Mouse (Mus musculus) layer of hippocampus, adult 11-12 months (tissue): ENCODE results near the gene Ttll9.

ENCODE experiments used
- DNase-seq: peaks from one replicate; pipeline ENCODE4 v3.0.0; 2022; ENCODE audit warnings: low spot score

Gene Ttll9

DNA sequence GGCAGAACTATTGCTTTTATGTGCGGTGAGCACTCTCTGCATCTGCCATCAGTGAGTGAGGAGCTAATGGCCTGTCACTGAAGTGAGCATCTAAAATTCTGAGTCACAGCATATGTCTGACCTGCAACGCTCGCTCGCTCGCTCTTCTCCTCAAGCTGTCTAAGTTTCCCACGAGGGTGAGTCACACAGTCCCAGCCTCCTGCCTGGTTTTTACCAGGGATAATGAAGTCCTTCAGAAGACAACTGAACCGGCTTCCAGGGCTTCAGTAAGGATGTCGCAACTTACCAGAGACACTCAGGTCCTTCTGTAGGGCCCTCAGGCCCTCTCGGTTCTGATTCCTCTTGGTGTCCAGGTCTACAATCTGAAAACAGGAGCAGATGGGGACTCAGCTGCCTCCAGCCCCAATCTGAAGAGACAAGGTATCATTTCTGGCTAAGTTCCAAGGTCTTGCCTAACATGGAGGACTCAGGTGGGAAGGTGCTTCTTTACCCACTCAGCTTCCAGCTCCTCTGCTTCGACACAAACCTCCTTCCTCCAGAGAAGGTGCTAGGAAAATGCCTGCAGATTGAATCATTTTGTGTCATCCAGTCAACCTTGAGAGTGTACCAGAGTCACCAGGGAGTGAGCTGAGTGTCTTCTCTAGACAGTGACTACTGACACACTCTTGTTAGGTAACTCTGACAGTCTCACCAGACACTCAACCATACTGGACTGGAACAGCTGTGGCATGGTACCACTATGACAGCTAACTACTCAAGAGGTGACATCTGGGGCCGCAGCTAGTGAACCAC, 51.6 kb downstream of the Ttll9 start:
- DNase-seq, result no peak

DNA sequence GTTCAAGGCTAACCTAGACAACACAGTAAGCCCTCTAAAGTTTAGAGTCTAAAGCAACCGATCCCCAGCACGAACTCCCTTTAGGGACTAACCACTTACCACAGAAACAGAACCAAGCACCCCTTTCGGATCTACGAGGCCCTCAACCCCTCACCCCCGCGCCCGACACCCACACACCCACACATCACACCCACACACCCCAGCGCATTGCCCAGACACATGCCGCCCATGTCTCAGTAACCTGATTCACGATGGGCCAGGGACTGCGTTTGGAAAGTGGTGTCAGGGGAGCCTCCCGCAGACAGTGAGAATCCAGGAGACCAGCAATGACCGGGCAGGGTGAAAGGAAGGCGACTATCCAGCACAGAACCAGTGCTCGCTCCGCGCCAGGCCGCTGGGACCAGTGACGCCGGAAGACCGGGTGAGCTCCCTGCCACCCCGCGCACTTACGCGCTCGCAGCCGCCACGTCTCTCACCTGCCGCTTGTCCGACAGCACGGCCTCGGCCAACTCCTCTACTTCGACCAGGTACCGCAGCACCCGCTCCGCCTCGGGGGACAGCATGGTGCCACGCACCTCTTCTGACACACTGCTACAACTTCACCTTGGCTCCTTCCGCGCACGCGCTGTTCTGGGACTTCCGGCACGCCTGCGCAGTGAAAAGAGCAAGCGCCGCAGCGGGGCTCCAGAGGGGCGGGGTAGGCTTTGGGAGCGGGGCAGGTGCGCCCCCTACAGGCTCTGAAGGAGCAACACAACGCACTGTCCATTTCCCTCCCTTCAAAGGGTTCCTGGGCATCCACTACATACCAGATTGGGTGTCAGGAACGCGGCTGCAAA, 52.7 kb downstream of the Ttll9 start, which contains the start of gene Pdrg1:
Pdrg1 (minus strand) TSS at position 670 of the 836 bp plus-strand sequence.
- DNase-seq, result peak; percentile 94

DNA sequence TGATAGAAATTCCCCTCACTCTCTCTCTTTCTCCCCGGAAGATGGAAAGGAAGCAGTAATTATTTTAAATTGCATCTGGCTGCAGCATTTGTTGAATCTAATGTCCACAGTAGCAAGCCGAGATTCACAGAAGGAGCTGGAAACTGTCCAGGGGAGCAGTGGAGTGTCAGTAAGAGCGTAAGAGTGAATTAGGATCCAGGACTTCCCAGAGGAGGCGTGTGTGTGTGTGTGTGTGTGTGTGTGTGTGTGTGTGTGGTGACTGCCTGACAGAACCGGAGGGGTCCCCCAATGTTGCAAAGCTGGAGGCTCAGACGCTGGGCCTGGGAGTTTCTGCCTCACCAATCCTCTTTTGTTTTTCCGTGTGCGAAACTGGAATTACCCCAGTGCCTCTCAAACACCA, 53.5 kb downstream of the Ttll9 start:
- DNase-seq, result no peak

DNA sequence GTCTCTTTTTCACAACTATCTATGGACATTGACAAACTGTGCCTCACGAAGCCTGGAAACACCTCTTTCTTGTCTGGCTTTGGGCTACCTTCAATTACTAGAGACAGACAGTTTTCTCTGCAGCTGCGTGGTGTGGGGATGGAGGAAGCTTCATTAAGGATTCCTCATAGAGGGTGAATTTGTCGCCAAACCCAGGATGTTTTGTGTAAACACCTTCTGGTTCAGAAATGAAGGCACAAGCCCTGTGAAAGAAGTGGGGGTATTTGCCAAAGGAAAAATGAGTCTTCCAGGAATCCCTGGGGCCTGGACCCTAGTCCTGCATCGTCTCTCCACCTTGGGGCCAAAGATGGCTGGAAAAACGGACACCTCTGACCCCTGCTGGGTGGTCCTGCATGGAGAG, 54.5 kb downstream of the Ttll9 start:
- no peak for DNase-seq

DNA sequence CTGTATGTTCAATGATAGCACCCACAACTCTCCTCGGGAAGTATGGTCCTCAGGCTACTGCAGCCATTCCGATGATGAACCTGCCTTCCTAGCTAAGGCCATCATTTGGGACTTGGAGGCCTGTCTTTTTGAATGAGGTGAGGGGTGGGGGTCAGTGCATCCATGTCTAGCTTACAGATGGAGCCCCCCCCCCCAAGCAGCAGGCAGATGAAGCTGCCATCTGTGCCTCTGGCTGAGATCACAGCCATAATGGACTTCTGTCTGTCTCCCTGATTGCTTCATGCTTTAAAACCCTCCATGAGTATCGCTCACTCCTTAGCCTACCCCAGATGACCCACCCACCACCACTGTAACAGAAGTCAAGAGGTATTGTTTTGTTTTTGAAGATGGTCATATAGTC, 57.1 kb downstream of the Ttll9 start:
- DNase-seq, result no peak

DNA sequence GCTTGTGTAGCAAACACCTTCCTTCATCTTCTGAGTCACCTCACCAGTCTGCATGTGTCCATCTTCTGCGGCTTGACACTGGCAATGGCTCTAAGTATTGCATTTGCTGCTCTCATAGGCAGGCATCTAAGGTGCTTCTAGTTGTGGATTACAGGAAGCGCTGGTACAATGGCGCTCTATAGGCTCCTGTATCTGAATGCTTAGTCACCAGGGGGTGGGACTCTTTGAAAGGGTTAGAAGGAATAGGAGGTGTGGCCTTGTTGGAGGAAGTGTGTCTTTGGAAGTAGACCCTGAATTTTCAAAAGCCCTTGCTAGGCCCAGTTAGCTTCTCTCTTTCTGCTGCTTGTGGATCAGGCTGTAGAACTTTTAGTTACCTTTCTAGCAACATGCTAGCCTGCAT, 58.9 kb downstream of the Ttll9 start:
- no peak for DNase-seq

DNA sequence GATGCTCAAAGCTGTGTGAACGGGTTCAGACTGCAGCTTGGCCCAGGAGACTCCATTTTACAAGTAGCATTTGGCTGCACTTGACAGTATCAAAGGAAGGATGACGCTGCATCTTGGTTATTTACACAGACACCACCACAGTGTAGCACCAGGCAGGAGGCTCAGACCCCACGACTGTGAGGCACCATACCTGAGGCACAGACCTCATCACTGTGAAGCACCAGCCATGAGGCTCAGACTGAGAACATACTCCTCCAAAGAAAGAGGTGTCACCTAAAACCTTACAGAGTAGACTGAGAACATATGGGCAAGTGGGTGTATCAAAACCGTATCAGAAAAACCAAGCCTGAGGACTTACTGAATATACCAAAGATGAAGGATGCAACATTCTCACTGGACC, 60.6 kb downstream of the Ttll9 start:
- DNase-seq, result no peak

DNA sequence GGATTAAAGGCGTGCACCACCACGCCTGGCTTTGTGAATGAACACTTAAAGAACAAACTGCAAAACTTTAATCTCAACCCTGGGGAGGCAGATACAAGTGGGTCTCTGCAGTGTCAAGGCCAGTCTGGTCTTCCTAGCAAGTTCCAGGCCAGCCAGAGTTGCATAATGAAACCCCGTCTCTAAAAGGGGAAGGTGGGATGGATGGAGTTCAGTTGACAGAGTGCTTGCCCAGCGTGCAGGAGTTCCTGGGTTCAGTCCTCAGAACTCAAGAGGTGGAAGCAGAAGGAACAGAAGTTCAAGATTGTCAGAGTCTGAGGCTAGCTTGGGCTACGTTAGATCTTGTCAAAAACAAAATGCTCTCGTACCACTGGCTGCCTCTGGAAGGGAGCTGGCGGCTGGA, 63.8 kb downstream of the Ttll9 start:
- no peak for DNase-seq

DNA sequence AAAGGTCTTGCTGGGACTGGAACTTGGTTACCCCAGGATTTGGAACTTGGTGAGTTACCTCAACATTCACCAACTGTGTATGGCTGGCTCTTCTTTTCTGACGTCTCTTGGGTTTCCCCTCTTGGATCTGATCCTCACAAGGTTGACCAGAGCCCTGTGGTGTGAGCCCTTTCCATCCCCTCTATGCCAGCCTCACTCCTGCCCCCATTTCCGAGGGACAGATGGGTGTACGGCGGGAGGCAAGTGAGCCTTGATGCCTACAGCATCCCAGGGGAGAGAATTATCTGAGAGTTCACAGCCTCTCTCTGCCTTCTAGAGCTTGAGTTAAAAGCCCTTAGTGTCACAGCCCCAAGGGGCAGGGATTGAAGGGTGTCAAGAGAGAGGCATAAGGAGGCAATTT, 65.2 kb downstream of the Ttll9 start:
- no peak for DNase-seq

DNA sequence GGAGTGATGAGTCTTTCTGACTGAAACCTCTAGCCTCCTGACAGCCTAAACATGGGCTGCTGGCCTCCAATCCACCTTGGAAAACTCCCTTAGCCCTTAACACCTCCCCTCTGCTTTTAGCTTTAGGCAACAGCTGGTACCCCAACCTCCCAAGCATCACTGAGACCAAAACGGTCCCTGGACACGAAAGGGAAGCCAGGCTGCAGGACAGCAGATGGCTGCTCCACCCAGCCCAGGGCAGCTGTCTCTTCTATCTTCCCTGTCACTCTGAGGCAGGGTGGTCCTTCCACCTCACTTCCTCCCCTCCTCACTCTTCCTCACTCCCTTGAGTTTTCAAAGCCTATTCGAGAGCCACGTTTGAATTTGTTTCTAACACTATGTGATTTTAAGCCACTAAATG, 68.1 kb downstream of the Ttll9 start:
- no peak for DNase-seq

DNA sequence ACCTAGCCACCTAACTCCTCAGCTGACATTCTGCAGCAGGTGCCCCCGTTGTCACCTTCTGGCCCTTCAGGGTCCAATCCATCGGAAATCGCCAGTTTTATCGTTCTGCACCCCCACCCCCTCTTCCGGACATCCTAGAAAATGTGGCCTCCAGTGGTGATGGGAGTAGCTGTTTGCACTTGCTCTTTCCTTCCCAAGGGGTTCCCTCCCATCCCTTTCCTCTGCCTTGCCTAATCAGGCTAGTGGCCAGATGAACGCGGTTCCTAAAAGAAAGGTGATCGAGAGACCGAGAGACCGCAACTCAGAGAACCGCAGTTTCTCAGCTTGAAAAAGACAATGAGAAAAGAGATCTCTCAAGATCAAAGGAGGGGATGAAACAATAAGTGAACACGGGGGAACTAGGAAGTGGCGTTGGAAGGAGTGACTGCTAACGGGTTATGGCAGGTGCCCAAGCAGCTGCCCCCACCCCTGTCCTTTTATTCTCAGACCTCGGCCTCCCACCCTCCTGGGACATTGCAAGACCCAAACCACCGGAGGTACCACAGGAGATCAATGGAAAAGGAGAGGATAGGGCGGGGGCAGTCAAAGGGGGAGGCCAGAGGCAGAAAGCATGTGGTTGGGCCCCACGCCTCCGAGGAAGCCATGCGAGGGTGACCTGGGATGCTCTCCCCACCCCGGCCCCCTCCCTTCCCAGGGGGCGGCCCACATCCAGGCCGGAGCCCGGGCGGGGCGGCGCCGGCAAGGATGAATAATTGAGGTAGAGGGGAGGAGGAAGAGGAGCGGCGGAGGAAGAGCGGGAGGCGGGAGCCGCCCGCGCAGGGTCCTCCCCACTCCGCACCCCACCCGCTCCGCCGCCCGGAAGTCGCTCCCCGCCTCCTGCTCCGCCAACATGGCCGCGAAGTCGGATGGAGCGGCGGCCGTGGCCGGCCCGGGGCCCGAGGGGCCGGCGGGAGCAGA, 69.1 kb downstream of the Ttll9 start, which contains the start of gene Xkr7:
Xkr7 (plus strand) TSS at position 727 of the 957 bp plus-strand sequence.
- no peak for DNase-seq

DNA sequence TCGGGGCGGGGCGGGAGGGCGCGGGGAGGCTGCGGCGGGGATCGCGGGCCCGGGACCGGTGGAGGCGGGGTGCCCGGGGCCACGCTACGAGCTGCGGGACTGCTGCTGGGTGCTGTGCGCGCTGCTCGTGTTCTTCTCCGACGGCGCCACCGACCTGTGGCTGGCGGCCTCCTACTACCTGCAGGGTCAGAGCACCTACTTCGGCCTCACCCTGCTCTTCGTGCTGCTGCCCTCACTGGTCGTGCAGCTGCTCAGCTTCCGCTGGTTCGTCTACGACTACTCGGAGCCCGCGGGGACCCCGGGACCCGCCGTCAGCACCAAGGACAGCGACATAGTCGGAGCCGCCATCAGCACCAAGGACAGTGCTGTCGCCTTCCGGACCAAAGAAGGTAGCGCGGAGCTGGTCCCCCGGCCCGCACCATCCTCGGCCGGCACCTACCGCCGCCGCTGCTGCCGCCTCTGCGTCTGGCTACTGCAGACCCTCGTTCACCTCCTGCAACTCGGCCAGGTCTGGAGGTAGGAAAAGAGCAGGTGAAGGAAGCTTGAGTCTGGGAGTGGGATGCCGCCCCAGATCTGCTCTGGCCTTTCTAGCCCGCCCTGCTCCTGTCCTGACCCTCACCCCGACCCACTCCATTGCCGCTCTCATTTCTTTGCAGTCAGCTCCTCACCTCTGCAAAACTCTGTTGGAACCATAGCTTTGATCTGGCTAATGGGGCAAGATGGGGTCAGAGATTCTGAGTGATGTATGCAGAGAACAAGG, 70.0 kb downstream of the Ttll9 start:
- DNase-seq, result no peak

DNA sequence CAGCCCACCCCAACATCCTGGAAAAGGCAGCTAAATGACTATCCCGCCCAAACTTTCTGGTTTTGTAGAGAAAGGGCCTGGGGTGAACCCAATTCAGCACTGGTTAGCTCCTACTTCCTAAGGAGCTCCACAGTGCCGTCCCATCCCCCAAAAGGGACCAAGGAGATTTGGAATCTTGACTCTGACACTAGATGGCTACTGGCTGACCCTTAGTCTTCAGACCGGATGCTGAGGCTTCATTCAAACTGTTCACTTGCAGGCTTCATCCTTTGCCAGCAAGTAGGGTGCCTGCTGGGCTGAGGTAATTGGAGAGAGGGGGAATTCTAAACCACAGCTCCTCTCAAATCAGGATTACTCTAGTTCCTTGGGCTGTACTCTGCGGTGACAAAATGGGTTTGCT, 70.7 kb downstream of the Ttll9 start:
- no peak for DNase-seq

DNA sequence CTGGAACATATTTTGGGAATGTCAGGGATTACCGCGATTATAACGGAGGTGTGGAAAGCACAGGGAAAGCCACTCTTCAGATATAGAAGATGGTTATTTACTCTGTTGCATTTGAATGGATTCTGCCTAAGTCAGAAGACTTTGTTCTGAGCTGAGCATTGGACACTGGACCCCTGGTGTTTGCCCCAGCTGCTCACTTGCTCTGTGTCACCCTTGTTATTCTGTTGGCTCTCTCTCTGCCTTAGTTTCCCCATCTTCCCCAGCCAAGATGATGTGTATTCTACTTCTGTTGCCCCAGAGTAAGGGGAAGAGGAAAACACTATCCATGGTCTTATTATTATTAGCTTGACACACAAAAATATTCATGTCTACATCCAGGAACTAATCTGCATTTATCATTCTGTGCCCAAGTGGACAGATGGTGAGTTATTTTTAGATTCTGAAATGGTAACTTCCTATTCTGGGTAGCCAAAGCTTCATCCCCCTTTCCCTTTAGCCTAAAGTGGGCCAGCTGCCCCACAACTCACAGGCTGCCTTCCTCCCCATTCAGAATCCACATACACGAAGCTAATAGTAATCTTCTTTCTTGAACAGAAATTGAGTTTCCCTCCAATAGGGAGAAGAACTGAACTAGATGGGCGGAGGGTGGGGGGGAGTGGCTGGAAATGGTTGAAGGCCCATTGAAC, 71.4 kb downstream of the Ttll9 start:
- DNase-seq, result no peak

DNA sequence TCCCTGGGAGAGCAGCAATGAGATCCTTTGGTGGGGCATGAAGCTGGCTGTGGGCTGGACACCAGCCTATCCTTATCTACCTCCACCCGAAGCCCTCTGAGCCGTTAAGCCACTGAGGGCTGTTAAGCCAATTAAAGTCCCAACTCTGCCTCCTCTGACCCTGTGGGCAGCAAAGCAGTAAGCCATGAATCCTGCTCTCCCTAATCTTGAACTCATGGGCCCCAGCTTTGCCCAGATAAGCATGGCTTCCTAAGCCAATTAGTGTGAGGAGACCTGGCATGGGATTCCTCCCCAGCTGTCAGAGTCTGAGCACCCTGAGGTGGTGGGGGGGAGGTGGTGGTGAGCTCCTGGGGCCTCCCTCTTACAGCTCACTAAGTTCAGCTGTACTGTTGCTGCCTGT, 74.4 kb downstream of the Ttll9 start:
- no peak for DNase-seq

DNA sequence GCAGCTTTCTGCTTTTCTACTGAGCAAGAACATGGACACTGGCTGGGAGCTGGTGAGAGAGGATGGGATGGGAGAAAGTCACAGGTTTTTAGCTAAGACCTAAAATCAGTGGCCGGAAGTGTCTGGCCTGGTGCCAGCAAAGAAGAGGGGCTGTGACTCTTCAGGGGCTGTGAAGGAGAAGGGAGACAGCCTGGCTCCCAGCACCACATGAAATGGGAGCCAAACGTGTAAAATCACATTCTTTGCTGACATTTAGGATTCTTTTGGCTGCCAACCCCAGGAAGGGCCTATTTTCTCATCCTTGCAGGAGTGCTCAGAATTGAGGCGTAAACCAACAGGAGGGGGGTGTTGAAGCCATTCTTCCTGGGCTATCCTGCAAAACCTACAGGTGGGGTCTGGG, 81.6 kb downstream of the Ttll9 start:
- no peak for DNase-seq

DNA sequence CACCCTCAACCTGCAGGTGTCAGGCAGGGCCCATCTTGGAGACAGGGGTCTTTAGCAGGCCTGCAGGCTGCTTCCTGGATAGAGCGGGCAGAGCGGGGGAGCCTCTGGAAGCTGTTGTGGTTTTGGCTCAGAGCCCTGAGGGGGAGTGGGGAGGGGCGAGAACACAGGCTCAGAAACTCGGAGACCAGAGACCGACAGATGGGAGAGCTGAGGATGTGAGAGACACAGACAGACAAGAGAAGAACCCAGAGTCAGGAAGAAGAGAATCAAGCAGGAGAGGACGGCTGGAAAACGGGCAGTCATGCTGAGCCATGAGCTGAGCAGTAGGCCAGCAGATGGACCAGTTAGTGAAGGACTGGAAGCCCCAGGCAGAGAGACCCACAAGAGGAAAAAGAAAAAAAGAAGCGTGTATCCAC, 83.6 kb downstream of the Ttll9 start:
- DNase-seq, result peak; percentile 20

DNA sequence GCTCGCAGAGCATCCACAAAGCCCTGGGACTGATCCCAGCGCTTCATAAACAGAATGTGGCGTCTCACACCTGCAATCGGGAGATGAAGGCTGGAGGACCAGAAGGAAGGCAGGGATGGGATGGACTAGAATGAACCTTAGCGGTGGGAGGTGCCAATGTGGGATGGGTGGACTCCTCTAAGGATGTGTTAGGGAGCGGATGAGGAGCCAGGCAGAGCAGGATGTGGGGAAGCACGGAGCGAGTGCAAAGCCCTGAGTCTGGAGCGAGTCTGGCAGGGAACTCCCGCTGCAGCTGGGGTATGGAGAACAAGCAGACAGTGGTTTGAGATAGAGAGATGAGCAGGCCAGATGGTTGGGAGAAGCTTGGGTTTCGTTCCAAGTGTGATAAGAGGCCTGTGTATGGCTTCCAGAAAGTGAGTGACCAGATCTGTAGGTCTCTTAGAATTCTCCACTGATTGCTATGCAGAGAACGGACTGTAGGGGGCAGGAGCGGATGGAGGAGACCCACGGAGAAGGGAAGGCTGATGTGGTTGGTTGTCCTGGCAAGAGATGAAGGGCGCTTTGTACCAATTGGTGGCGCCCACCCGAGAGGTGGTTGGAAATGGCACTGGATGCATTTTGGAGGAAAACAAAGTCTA, 85.7 kb downstream of the Ttll9 start:
- DNase-seq, result peak; percentile 40

DNA sequence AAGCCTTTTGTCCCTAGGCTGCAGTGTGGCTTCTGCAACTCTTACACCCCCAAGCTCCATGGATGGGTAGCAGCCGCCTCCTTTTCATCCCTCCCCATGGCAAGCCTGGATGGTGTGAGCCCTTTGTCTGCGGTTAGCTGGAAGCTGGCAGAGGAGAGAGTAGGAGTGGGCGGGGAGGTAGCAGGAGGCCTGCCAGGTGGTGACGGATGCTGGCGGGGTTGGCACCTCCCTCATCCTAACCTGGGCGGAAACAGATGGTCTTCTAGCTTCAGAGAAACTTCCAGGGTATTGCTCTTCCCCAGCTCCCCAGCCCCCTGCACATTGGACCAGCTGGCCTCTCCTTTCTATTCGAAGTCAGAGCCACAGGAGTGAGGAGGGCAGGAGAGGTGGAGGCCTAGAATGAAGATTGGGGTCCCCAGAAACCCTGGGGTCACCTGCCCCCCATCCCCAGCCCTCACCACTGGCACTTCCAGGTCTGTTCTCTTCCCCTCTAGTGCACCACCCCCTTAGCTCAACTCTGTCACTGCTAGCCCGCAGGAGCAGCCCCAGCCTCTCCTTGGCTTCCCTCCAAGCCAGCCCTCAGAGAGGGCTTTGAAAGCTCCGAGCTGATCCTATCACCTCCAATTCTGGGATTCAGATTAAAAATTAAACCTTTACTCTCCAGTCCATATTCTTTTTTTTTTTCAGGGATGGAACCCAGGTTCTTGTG, 87.2 kb downstream of the Ttll9 start:
- DNase-seq, result peak; percentile 21

DNA sequence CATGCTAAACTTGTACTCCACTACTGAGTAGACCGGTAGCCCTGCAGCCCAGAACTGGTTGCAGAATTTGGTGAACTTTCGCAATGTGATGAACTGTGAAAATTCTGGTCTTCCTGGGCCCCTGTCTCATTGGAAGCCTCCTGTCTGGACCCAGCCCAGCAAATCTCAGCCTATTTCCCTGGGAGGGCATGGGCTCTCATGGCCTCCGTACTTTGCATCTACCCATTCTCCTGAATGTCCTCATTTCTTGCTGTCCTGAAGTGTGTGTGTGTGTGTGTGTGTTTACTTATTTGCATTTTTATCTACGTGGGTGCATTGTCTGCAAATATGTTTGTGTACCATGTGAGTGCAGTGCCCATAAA, 87.7 kb downstream of the Ttll9 start:
- no peak for DNase-seq
